Comparison of ENCODE assay signal across 17 mouse cellular contexts in genomic region chr12:117262003-117262402, GRCm38 (mm10).
DNase-seq lines count a peak whose midpoint lies in the region; ATAC-seq and TF ChIP-seq lines count a peak whose summit lies in the region.
"Had no signal": no experiment of that assay in that cellular context is flagged by ENCODE, and none has a peak within 500 bp of the region (broad histone marks: within the 10 kb centered on the region; RNA-seq: fewer than 3 reads in every experiment).

No protein-coding gene starts in this region.

- no peak for TF ChIP-seq CTCF in E14TG2a.4 (conservative IDR thresholded peaks at IDR 0.05; ENCODE audit: low read length)

- H3K4me1 ChIP-seq in forebrain, embryonic 12.5 days: peaks cover 67% of the 10 kb centered on the region
- peaks cover 26% of the 10 kb centered on the region for H3K4me1 ChIP-seq in forebrain, embryonic 13.5 days
- peaks cover 40% of the 10 kb centered on the region for H3K4me1 ChIP-seq in E14TG2a.4 (replicated peaks; ENCODE audit: low read depth, low read length)
- H3K4me1 ChIP-seq in hindbrain, embryonic 15.5 days (replicated peaks): peaks cover 21% of the 10 kb centered on the region
- no peaks in the 10 kb centered on the region; the same call in 1 of the 2 replicates for H3K4me1 ChIP-seq in liver, embryonic 11.5 days (replicated peaks; ENCODE audit: control insufficient read depth, insufficient read depth, low read length)
- H3K4me1 ChIP-seq: intestine, embryonic 15.5 days had no signal

- no peak for ATAC-seq in forebrain, embryonic 12.5 days (ENCODE audit: low FRiP score)
- ATAC-seq in forebrain, embryonic 13.5 days: no peak
- ATAC-seq in hindbrain, embryonic 15.5 days (ENCODE audit: low FRiP score, low read depth): no peak
- ATAC-seq in liver, embryonic 11.5 days (replicated peaks; ENCODE audit: low FRiP score): no peak
- ATAC-seq: forebrain, embryonic 14.5 days; intestine, embryonic 15.5 days had no signal

- H3K9ac ChIP-seq in forebrain, embryonic 12.5 days: no peak overlapping the region
- H3K9ac ChIP-seq in forebrain, embryonic 13.5 days: no peak overlapping the region
- H3K9ac ChIP-seq in hindbrain, embryonic 15.5 days: no peak overlapping the region
- H3K9ac ChIP-seq in liver, embryonic 11.5 days (ENCODE audit: low read depth, low read length): no peak overlapping the region
- H3K9ac ChIP-seq: embryonic facial prominence, embryonic 13.5 days; intestine, embryonic 15.5 days had no signal

- no peaks in the 10 kb centered on the region for H3K27me3 ChIP-seq in forebrain, embryonic 12.5 days
- H3K27me3 ChIP-seq in forebrain, embryonic 13.5 days: no peaks in the 10 kb centered on the region
- peaks cover 72% of the 10 kb centered on the region for H3K27me3 ChIP-seq in E14TG2a.4 (ENCODE audit: insufficient read depth, low read length)
- no peaks in the 10 kb centered on the region for H3K27me3 ChIP-seq in hindbrain, embryonic 15.5 days
- H3K27me3 ChIP-seq in liver, embryonic 11.5 days (replicated peaks; ENCODE audit: control insufficient read depth, insufficient read depth, low read length): 0 out of 2 replicates have a peak, but pooled peaks cover 2% of the 10 kb centered on the region
- H3K27me3 ChIP-seq: embryonic facial prominence, embryonic 13.5 days; intestine, embryonic 15.5 days had no signal

- peaks cover 23% of the 10 kb centered on the region for H3K36me3 ChIP-seq in forebrain, embryonic 12.5 days (replicated peaks)
- peaks cover 18% of the 10 kb centered on the region; the same call in 1 of the 2 replicates for H3K36me3 ChIP-seq in forebrain, embryonic 13.5 days (ENCODE audit: poor library complexity, severe bottlenecking)
- no peaks in the 10 kb centered on the region for H3K36me3 ChIP-seq in E14TG2a.4 (ENCODE audit: insufficient read depth, low read length)
- H3K36me3 ChIP-seq in hindbrain, embryonic 15.5 days: no peaks in the 10 kb centered on the region
- no peaks in the 10 kb centered on the region for H3K36me3 ChIP-seq in liver, embryonic 11.5 days (ENCODE audit: control insufficient read depth, insufficient read depth, low read length)
- H3K36me3 ChIP-seq: embryonic facial prominence, embryonic 13.5 days; intestine, embryonic 15.5 days had no signal

- H3K4me3 ChIP-seq in forebrain, embryonic 12.5 days (replicated peaks): no peak overlapping the region
- H3K4me3 ChIP-seq in forebrain, embryonic 13.5 days: no peak overlapping the region
- H3K4me3 ChIP-seq in E14TG2a.4 (replicated peaks; ENCODE audit: low read length): 0 out of 2 replicates have a peak overlapping the region, but pooled peaks have one; percentile 35
- no peak overlapping the region for H3K4me3 ChIP-seq in hindbrain, embryonic 15.5 days
- H3K4me3 ChIP-seq in liver, embryonic 11.5 days (ENCODE audit: low read depth, low read length): no peak overlapping the region
- H3K4me3 ChIP-seq: embryonic facial prominence, embryonic 13.5 days; intestine, embryonic 15.5 days had no signal

- H3K27ac ChIP-seq in forebrain, embryonic 12.5 days: 0 out of 2 replicates have a peak overlapping the region, but pooled peaks have one; percentile 47
- H3K27ac ChIP-seq in forebrain, embryonic 13.5 days: no peak overlapping the region
- H3K27ac ChIP-seq in hindbrain, embryonic 15.5 days (replicated peaks): 0 out of 2 replicates have a peak overlapping the region, but pooled peaks have one; percentile 31
- no peak overlapping the region for H3K27ac ChIP-seq in liver, embryonic 11.5 days (ENCODE audit: low read depth, low read length)
- H3K27ac ChIP-seq: embryonic facial prominence, embryonic 13.5 days; intestine, embryonic 15.5 days; macrophage had no signal

- no peaks in the 10 kb centered on the region for H3K9me3 ChIP-seq in forebrain, embryonic 12.5 days
- no peaks in the 10 kb centered on the region for H3K9me3 ChIP-seq in forebrain, embryonic 13.5 days (replicated peaks)
- H3K9me3 ChIP-seq in E14TG2a.4 (ENCODE audit: low read length): peaks cover 13% of the 10 kb centered on the region
- H3K9me3 ChIP-seq in hindbrain, embryonic 15.5 days: no peaks in the 10 kb centered on the region
- no peaks in the 10 kb centered on the region for H3K9me3 ChIP-seq in liver, embryonic 11.5 days (ENCODE audit: control insufficient read depth, low read length)
- H3K9me3 ChIP-seq: embryonic facial prominence, embryonic 13.5 days; intestine, embryonic 15.5 days had no signal

- 77% methylated on average over 2 of the region's 2 CpGs for WGBS in forebrain, embryonic 12.5 days
- WGBS in forebrain, embryonic 13.5 days: 75% methylated on average over 2 of the region's 2 CpGs
- 63% methylated on average over 2 of the region's 2 CpGs for WGBS in hindbrain, embryonic 15.5 days
- WGBS in liver, embryonic 11.5 days: 84% methylated on average over 2 of the region's 2 CpGs

- H3K4me2 ChIP-seq in forebrain, embryonic 12.5 days: no peak overlapping the region
- no peak overlapping the region for H3K4me2 ChIP-seq in forebrain, embryonic 13.5 days
- no peak overlapping the region for H3K4me2 ChIP-seq in hindbrain, embryonic 15.5 days
- no peak overlapping the region for H3K4me2 ChIP-seq in liver, embryonic 11.5 days
- H3K4me2 ChIP-seq: embryonic facial prominence, embryonic 13.5 days; intestine, embryonic 15.5 days had no signal

- peak; percentile 81 for DNase-seq in cerebellum, adult 9-10 months
- no peak for DNase-seq in urinary bladder, postnatal 25 days (ENCODE audit: low spot score)
- DNase-seq in liver, embryonic 11.5 days (ENCODE audit: low spot score): no peak
- no peak for DNase-seq in lung, adult 18-20 months
- DNase-seq: adrenal gland, postnatal 10 days; heart, postnatal 10 days; kidney, postnatal 25 days; lung, adult 2 months; thymus, postnatal 14 days had no signal

Comparison
In these comparisons a context has a peak if more than half of its experiments do, and no peak if none do; other contexts are left out.
1. H3K27ac ChIP-seq: peak in forebrain, embryonic 12.5 days (single experiment) and hindbrain, embryonic 15.5 days (single experiment); none in forebrain, embryonic 13.5 days (single experiment) and liver, embryonic 11.5 days (single experiment).